Mouse (Mus musculus): ENCODE measurements at regions not wholly inside any gene's neighbourhood (a gene's known extent, or its start where the extent isn't known, plus 50 kb on each side); places are given as distances from the start of the nearest gene placed in this dataset.

DNA sequence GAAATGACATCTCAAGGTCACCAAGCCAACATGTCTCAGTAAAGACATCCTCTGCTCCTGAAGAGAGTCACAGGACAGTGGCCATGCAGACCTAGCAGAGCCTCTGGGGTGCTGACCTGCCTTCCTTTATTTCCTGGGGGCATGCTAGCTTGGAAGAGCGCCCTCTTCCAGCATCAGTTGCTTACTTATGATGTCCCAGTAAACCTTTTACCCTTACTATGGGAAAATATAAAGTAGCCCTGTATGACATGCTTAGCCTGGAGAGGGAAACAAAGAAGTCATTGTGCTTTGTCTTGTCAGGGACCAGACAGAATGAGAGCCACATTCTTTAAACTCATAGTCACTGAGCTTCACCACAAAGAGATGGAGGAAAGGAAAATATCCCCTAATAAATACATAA is 82.9 kb downstream of the Postn start:
- in situ Hi-C loops (cut with MboI; ENCODE audit: unreplicated experiment in 2 of 2), result no loop called here

DNA sequence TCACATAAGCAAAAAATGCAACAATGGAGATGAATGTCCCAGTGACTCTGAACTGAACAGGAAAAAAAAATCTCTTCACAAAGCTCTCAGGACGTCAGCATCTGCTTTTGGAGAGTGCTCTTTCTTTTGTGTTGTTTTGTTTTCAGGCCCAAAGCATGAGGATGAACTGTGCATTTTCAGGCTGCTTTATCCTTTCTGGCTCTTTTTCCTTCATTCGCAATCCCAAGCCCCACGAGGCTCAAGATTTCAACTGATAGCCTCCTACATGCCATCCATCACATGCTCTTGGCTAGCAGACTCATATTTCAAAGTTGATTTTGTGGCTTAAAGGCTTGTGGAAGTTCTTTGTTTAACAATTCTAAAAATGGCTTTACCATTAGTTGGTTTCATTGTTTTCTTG is 86.0 kb downstream of the Postn start:
- in situ Hi-C loops (cut with MboI; ENCODE audit: unreplicated experiment in 2 of 2), result no loop called here

DNA sequence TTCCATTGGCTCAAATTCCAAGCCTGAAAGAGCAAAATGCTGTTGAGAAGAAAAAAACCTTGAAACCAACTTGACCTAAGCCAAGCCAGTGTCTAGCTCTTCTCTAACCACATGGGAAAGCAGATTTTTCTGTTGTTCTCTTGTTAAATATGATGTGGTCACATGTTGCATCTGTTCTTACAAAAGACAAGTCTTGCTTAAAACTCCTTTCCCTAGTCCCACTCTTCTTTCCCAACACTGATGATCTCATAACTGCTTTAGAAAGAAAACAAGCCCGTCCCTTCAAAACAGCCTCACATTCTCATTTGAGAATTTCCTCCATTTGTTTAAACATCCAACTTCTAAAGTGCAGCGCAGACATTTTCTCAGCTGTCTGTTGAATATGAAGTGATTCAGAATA is 96.5 kb downstream of the Postn start:
- in situ Hi-C loops (cut with MboI; ENCODE audit: unreplicated experiment in 2 of 2), result no loop called here

DNA sequence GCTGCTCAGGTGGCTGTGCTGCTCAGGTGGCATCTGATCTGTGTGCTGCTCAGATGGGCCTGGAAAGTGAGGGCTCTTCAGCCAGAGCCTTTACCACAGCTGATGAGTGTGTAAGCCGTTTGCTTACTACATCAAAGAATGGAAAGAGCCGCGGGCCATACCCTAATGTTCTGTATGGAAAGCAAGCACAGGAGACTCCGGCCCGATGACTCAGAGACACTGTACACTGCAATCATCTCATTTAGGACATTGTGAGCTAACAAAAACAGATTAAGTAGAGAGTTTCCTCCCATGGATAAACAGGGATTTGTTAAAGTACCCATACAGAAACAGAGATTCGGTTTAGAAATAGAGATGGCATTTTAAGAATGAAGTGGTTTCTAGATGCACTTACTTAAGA is 100.5 kb downstream of the Postn start:
- in situ Hi-C loops (cut with MboI; ENCODE audit: unreplicated experiment in 2 of 2), result no loop called here

DNA sequence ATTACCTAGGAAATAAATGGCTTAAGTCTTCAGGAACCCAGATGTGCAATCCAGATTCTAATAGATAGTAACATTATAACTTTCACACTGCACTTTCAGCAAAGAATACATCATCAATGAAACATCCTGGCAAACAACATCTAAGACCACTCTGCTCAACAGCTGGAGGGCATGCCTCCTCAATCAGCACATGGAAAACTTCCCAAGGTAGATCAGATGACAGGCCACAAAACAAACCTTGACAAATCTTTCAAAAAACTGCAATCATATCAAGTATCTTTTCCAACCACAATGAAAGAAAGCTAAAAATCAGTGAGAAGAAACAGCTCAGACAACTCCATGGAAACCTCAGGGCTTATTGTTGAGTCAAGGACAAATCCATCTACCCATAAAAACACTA is 105.2 kb downstream of the Postn start:
- in situ Hi-C loops (cut with MboI; ENCODE audit: unreplicated experiment in 2 of 2), result no loop called here

DNA sequence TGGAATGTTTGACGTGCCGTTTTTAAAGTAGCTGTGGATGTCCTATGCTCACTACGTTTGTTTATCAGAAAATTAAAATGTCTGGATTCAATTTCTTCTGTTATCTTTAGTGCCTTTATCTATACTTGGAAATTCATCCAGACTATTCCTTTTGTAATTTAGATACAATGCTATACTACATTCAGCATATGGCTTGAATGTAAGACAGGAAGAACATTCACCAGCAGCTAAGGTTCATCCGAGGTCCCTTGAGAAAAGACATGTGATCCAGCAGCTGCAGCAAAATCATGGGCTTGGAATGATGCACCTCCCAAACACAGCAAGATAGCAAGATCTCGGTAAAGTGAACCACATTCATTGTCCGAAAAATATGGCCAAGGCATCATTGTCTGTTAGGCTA is 113.3 kb downstream of the Postn start:
- in situ Hi-C loops (cut with MboI; ENCODE audit: unreplicated experiment in 2 of 2), result no loop called here

DNA sequence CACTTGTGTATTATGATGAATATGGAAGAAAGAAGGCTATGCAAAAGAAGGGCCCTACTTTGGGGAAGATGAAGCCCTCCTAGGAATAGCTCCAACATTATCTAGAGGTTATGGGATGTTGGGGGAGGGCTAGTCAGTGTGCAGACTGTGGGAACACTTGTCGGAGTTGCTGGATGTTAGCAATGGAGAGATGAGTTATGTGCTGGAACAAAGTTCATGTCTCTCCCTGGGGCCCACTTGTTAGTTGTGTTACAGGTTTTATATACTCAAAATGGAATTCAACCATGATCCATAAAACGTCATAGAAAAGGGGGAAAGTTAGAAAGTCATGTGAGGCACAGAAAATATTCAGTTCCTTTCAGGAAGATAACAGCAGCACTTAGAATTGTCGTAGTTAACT is 115.0 kb downstream of the Postn start:
- in situ Hi-C loops (cut with MboI; ENCODE audit: unreplicated experiment in 2 of 2), result no loop called here

DNA sequence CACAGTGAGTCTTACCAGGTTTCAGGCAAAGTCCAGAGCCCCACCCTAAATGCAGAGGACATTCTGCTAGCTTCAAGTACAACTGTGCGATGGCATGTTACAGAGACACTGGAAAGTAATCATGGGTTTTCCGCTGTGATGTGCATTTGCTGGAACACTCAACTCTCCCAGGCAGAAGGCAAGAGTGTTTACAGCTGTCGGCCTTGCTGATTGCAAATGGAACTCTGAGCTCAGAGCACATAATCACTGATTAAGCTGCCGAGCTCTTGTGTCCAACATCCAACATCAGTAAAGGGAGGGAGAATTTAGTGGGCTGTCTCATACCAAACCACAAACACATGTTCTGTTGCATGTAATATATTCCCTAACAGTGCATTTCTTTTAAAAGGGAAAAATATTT is 117.1 kb downstream of the Postn start:
- in situ Hi-C loops (cut with MboI; ENCODE audit: unreplicated experiment in 2 of 2), result no loop called here

DNA sequence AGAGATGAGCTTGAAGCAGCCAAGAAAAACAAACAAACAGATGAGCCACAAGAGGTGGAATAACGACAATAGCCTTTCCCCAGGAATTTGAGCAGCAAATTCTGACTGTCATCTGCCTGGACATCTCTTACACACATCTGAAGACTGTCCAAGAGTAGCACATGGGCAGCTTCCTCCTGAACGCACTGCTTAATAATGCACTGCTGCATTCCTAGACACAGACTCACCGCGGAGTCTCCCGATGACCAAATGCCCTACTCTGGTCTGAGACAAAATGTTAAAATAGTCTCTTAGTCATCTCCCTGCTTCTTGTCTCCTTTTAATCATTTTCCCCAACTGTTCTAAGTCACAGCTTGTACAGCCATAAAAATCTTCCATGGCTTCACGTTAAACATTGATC is 119.3 kb downstream of the Postn start:
- in situ Hi-C loops (cut with MboI; ENCODE audit: unreplicated experiment in 2 of 2), result no loop called here

DNA sequence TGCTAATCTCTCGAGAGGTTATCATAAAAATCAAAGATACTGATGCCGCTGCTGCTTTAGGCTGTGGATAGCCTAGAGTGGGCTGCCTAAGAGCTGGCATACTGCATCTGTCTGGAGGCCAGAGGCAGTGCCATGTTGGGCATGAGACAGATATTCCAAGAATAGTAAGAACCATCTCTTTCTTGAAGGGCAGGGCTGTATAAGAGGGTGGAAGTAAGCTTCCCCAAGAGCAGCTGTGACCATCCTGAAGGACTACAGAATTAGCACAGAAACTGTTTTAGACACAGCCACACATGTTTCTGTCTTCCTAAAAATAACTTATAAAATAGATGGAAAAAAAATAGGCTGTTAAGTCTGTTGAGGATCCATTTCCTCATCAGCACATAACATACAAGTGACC is 126.4 kb downstream of the Postn start:
- in situ Hi-C loops (cut with MboI; ENCODE audit: unreplicated experiment in 2 of 2), result no loop called here

DNA sequence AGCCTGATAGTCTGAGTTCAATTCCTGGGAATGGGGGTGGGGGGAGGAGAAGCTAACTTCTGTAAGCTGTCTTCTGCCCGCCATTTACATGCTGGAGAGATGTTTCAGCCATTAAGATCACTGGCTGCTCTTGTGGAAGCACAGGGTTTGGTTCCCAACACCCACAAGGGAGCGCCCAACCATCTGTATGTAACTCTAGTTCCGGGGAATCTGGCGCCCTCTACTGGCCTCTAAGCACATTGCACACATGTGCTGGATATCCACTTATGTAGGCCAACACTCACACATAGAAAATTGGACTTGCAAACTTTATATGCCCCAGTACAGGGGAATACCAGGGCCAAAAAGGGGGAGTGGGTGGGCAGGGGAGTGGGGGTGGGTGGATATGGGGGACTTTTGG is 126.9 kb downstream of the Postn start:
- in situ Hi-C loops (cut with MboI; ENCODE audit: unreplicated experiment in 2 of 2), result no loop called here

DNA sequence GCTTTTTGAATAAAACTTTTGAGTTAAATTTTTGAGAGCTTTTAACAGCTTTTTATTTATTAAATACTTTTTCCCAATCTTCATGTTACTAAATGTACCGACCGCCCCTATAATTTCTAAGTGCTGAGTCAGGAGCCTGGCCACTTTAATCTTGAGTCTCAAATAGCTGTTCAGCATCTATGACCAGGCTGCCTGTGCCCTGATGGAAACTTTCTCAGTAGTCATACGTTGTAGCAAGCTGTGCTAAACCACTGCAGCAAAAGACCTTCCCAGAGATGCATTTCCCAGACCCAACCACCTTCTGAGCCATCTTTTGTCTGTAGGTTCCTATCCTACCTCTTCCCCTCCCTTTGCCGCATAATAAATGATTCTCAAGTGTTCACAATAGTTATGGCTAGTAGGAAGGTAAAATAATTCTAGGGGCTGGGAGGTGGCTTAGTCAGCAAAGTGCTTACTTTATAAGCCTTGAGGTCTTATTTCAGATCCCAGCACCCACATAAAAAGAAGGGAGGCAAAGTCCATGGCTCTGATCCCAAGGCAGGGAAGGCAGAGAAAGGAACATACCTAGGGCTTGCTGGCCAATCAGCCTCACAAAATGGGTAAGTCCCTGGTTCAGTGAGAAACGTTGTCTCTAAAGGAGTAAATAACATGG is 129.5 kb downstream of the Postn start:
- in situ Hi-C loops (cut with MboI; ENCODE audit: unreplicated experiment in 2 of 2), result no loop called here

DNA sequence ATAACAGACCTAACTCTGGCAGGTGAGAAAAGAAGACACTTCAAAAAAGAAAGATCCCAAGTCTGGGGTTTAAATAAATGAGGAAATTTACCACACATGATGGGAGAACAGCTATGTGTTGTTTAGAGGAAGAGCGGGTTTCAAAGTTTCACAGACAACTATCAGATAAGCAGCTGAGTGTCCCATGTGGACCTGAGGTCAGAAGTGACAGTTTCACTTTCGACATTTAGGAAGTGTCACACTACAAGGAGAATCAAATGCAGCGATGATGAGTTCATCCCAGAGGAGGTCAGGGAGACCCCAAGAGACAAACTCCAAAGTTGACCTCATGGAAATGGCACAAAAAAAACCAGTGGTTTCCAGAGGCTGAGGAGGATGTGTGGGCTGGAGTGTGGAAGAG is 132.7 kb downstream of the Postn start:
- in situ Hi-C loops (cut with MboI; ENCODE audit: unreplicated experiment in 2 of 2), result no loop called here

DNA sequence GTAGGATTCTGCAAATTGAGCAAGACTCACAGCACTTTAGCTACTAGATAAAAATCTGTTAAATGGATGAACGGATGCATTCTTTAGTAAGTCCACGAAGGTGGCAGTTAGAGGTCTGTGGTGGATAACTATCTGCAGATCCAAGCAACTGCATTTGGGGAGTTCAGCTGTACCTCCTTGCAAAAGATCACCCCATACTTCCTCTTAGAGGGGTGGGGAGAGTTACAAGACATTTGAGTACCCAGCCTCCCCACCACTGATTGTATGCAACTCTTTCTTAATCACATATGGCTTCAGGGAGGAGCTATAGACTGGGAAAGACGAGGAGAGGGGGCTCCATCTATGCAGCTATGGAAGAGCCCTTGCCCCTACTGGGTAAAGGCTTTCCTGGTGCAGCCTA is 144.1 kb downstream of the Postn start:
- in situ Hi-C loops (cut with MboI; ENCODE audit: unreplicated experiment in 2 of 2), result no loop called here

DNA sequence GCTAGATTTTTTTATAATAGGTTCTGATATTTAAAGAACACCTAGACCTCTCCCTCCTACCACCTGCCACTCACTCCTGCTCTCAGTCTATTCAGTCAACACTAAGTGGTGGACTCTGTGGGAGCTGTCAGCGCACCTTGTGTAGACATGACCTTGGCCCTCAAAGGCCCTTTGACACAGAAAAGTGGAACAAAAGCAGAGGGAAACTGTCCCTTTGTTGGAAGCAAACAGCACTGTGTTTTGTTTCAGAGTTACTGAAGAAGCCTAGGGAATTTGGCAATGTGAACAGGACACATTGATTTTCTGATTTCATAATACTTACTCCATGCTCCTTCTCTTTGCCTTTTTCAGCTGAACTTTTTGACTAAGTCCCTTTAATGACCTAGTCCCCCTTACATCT is 146.7 kb downstream of the Postn start:
- in situ Hi-C loops (cut with MboI; ENCODE audit: unreplicated experiment in 2 of 2), result no loop called here

DNA sequence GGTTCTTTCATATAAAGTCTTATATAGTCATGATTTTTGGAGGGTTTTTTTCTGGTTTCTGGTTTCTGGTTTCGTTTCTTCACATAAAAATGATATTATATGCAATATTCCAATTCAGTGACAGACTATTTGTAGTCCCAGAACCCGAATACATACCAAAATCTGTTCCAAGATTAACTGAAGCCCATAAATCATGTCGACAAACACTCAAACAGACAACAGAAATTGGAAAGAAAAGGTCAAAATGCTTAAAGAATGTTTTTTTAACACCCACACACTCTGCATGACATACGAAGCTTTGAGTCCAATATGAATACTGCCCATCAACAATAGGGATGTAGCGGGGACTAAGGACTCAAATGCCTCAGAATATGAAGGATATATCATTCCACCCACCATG is 148.0 kb downstream of the Postn start:
- in situ Hi-C loops (cut with MboI; ENCODE audit: unreplicated experiment in 2 of 2), result no loop called here

DNA sequence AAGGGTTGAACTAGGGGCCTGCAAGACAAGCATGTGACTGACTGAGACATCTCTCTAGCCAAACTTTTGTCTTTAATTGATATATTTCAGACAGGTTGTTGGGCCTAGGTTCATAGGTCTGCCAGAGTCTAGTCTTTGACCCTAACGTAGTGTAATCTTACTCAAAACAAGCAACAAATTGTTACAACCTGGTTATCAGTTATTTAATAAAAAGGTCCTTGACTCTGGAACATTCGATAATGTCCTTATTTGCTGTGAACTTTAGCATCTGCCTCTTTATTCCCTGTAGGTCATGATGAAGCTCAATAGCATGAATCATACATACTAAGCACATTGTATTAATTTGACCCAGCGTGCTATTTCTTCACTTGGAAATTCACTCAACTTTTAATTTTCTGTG is 156.3 kb downstream of the Postn start:
- in situ Hi-C loops (cut with MboI; ENCODE audit: unreplicated experiment in 2 of 2), result no loop called here

DNA sequence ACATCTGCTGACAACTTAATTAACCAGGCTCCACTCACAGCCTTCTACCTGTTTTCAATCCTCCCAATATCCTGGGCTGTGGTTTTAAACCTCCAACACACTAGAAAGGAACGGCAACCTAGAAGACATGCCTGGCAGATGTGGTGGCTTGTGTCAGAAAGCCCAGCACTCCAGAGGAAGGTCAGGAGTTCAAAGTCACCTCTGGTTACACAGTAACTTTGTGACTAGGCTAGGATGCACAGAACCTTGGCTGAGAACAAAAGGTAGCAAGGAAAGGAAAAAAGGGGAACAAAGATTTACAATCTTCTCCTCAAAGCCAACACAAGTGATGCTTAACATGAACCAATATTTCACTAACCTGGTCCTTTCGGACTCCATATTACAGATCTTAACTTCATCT is 161.8 kb downstream of the Postn start:
- in situ Hi-C loops (cut with MboI; ENCODE audit: unreplicated experiment in 2 of 2), result no loop called here

DNA sequence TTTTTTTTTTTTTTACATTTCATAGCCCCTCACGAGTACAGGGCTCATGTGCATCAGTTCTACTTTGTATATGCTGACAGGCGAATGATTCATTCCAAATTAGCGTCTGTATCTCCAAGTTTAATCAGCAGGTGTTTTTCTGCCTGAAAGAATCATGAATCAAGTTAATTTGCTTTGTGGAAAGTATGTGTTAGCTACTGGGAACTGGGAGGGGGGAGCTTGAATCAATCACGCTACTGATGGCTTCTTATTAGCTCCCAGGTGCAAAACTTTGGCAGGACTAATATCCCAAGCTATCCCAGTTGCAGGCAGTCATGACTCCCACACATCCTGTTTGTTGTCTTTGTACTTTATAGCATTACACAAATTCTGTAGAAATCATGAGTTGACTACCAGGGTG is 165.7 kb downstream of the Postn start:
- in situ Hi-C loops (cut with MboI; ENCODE audit: unreplicated experiment in 2 of 2), result no loop called here

DNA sequence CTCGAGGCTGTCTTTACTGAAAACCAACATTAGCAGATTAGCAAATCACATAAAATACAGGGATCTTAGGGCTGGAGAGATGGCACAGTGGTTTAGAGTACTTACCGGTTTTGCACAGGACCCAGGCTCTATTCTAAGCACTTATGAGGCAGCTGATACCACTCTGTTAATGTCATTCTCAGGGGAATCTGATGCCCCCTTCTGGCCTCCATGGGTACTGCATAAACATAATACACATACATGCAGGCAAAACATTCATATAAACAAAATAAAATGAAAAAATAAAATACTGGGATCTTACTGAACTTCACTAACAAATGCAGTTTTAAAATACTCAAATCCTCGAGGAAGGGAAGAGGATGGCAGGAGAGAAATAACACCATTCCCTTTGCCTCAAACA is 164.3 kb upstream of the Supt20 start:
- in situ Hi-C loops (cut with MboI; ENCODE audit: unreplicated experiment in 2 of 2), result no loop called here

DNA sequence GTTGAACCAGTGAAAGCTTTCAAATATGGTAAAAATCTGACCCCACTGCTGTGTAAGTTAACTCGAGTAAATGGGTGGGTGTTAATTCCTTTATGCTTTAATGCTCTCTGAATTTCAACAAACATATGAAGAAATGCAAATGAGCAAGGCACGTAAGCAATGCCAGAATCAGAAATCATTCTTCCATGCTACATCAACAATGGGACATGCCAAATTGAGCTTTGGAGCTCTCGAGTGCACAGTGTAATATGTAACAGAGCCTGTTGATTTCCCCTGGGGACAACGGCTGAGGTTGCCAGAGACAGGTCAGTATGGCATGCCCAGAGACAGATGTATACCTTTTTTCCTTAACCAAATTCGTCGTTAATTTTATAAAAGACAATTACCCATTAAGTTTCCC is 162.4 kb upstream of the Supt20 start:
- in situ Hi-C loops (cut with MboI; ENCODE audit: unreplicated experiment in 2 of 2), result no loop called here

DNA sequence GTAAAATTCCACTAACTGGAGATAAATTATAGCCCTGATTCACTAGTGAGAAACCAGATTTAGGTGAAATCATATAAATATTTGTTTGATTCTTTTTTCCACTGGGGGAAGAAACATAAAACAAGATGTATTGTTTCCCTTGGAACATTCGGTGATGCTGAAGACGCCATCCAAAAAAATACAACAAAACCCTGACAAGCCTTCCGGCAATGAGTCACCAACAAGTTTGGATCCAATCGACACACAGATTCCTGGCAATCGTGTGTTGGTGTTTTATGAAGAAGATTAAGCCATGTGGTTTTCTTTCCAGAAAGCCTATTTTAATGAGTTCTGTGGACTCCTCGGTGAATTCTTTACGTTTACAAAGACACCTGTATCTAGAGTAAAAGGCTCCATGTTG is 157.2 kb upstream of the Supt20 start:
- in situ Hi-C loops (cut with MboI; ENCODE audit: unreplicated experiment in 2 of 2), result no loop called here

DNA sequence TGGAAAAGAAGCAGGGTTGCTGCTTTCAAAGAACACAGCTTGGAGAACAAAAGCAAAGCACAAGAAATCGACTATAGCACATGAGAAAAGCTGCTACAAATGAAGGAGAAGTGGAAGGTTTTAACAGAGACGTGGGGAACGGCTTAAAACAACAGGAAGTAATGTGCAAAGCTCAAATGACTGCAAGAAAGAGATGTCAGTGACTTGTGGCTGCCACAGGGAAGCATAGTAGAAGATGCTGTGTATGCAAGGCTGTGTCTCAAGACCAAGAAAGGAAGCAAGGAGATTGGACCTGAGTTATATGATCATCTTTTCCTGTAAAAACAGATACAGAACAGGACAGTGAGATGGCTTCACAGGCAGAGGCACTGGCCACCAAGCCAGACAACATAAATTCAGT is 154.6 kb upstream of the Supt20 start:
- in situ Hi-C loops (cut with MboI; ENCODE audit: unreplicated experiment in 2 of 2), result no loop called here
